Mouse (Mus musculus) 416B (cell line): ENCODE measurements around the gene Sbk1.

Source experiments
- DNase-seq: peaks from one replicate; pipeline ENCODE4 v3.0.0; 2011; ENCODE audit warnings: low read depth

Gene Sbk1

GRCm38 (mm10) chr7:126338906-126339305 lies 66.5 kb downstream of the Sbk1 start:
- no peak for DNase-seq

- DNase-seq: no peak
Measured at GRCm38 (mm10) chr7:126339521-126339971, 67.1 kb downstream of the Sbk1 start.

GRCm38 (mm10) chr7:126340206-126340618 lies 67.8 kb downstream of the Sbk1 start:
- DNase-seq: peak; percentile 60

GRCm38 (mm10) chr7:126340896-126341295 lies 68.5 kb downstream of the Sbk1 start:
- DNase-seq: no peak
